Mouse (Mus musculus) thymus, adult 2 months (tissue): ENCODE results near the gene Gm17359.

Source experiments
- CTCF ChIP-seq: fragments of 200-500 bp; IDR thresholded peaks from 2 replicates; pipeline ENCODE4 v1.5.1; 2012; ENCODE audit warnings: mild to moderate bottlenecking, control low read depth, low read length, moderate library complexity, borderline replicate concordance; ENCODE audit not compliant: control insufficient read depth, poor library complexity, insufficient read depth; ENCODE audit errors: extremely low read depth
- POLR2A ChIP-seq: fragments of 200-500 bp; IDR thresholded peaks from 2 replicates; pipeline ENCODE4 v1.6.1; 2012; ENCODE audit warnings: mild to moderate bottlenecking, low read length, control low read depth, moderate library complexity; ENCODE audit not compliant: control insufficient read depth, poor library complexity, insufficient read depth; ENCODE audit errors: extremely low read depth

DNA sequence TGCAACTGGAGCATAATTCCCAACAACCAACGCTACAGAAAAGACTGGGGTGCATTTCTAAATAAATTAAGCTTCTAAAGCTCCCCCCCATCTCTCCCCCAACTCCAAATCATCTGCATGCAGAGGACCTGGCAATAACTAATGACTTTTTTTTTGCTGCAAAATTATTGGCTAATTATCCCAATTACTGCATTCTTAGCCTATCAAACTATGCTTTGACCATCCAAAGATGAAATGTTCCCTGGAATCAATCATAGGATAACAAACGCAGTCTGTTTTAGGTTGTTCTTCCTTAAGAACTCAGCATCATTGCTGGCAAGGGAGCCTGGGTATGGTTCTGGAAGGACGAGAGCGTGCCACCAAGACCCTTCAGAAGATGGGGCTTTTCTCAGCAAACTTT is 27.9 kb upstream of the Gm17359 start:
- TF ChIP-seq CTCF (no peak), POLR2A (no peak)
